Mouse (Mus musculus): ENCODE measurements at regions not wholly inside any gene's neighbourhood (a gene's known extent, or its start where the extent isn't known, plus 50 kb on each side); places are given as distances from the start of the nearest gene placed in this dataset.

- no peak for ATAC-seq (ENCODE audit: extremely low read depth, insufficient number of reproducible peaks, low FRiP score, poor library complexity, severe bottlenecking)
Observed at GRCm38 (mm10) chr7:74924156-74924555, 369.6 kb upstream of the Slco3a1 start.

DNA sequence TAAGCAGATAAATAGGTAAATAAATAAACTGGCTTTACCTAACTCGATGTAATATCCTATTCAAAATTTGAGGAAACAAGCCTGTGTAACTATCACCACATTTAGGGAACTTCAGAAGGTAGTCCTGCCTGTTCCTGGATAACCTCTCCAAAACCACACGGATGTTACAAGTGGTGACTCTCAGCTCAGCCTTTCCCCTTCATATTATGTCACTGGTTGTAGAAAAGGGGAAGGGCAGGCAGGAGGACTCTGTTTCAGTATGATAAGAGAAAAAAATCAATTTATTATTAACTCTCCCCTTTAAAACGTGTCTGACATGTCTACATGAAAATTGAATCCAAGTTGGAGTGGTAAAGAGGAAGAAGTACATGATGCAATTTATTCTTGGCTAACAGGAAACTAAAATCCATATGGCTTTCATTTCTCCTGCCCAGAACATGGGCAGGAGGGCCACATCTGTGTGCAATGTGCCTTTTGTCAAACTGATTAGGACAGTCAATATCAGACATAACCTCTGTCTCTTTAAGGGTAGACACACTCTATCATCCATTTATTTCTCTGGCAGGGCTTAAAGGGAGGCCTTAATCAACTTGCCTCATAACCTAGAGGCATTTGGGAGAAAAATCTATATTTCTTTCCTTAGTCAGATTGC is 353.9 kb upstream of the Slco3a1 start:
- no peak for ATAC-seq (ENCODE audit: extremely low read depth, insufficient number of reproducible peaks, low FRiP score, poor library complexity, severe bottlenecking)

DNA sequence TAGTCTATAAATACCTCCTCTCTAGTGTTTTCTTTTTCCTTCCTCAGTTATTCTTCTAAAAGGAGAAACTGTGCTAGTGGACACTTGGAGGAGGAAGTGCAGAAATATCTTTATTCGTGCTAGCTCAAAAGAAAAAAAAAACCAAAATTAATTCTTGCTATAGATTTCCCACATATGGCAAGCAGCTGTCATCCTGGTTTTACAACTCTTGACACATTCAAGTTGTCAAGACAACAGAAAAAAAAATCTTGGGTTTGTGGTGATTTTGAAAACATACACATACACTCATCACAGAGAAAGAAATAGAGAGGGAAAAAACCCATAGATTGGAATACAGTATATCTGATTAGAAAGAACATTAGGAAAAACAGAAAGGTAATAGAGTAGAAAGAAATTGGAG is 352.8 kb upstream of the Slco3a1 start:
- ATAC-seq (ENCODE audit: extremely low read depth, insufficient number of reproducible peaks, low FRiP score, poor library complexity, severe bottlenecking): no peak

DNA sequence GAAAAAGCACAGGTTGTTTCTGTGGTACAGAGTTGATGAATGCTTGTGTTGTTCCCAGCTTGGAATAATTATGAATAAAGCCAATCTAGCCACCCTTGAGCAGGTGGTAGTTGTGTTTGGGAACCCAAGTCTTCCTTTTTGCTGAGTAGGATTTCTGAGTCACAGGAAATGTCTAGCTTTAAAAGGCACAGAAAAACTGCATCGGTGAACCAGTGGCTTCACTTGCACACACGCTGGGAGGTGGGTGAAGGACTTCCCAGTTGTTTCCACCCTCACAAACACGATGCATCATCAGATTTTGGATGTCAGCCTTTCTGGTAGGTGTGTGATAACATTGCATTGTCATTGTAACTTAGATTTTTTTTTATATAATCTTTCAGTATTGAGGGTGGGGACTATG is 322.9 kb upstream of the Slco3a1 start:
- no peak for ATAC-seq (ENCODE audit: extremely low read depth, insufficient number of reproducible peaks, low FRiP score, poor library complexity, severe bottlenecking)

GRCm38 (mm10) chr7:74876667-74877066 is 322.1 kb upstream of the Slco3a1 start:
- no peak for ATAC-seq (ENCODE audit: extremely low read depth, insufficient number of reproducible peaks, low FRiP score, poor library complexity, severe bottlenecking)

DNA sequence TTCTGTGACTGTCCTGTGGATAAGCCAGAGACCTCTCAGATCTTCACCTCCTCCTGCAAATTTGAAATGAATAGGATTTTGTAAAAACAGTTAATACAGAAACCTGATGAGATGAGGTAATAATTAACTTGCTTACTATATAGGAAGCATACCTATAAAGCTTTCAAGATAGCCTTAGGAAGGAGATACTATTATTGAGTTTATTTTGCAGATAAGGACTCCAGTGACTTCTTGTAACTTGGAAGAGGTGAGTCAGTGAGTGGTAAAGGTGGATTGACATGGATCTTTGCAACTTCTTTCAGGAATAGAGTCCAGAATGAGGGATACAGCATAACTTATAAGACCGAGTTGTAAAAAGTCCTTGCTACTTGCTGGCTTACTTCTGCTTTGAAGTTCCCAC is 315.7 kb upstream of the Slco3a1 start:
- no peak for ATAC-seq (ENCODE audit: extremely low read depth, insufficient number of reproducible peaks, low FRiP score, poor library complexity, severe bottlenecking)

DNA sequence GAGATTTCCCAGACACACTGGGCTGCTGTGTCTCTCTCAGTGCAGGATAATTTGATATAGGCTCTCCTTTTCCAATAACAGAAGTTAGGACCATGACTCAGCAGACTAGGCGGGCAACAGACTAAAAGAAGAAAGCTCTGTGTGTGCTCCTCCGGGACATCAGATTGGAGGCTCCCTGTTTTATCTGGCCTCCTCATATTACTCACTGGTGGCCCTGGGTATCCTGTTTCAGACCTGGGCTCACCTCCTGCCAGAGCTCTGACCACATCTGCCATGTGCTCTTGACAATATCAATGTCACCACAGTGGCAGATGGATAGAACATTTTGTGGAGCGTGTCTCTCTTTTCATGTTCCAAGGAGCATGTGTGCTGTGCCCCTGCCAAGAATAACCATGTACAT is 308.1 kb upstream of the Slco3a1 start:
- ATAC-seq (ENCODE audit: extremely low read depth, insufficient number of reproducible peaks, low FRiP score, poor library complexity, severe bottlenecking): no peak

DNA sequence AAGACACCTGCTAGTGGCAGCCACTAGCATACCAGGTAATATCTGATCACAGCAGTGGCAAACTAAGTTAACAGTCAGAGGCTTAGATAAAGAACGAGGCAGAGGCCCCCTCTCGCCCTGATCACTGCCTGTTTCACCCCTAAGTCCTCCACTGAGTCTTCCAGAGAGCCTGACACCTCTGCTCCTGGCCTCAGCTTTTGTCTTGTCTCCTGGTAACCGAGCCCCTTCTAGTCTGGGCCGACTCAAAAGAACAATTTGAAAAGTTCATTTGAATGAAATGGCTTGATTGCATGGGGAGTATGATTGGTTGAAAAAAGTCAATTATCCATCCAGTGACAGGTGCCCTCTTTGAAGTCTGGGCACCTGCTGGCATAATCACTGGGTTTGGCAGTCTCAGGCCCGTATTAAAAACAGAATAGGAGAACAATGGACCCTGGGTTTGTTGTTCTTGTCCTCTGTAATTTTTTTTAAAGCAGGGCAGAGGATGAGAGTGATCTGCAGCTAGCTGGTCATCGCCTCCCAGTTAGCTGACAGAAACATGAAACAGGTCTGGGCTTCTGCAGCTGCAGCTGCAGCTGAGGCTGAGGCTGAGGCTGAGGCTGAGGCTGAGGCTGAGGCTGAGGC is 289.8 kb upstream of the Slco3a1 start:
- no peak for ATAC-seq (ENCODE audit: extremely low read depth, insufficient number of reproducible peaks, low FRiP score, poor library complexity, severe bottlenecking)

- ATAC-seq (ENCODE audit: extremely low read depth, insufficient number of reproducible peaks, low FRiP score, poor library complexity, severe bottlenecking): no peak
Observed at GRCm38 (mm10) chr7:74823286-74823685, 268.7 kb upstream of the Slco3a1 start.

GRCm38 (mm10) chr7:74793241-74793640 is 238.7 kb upstream of the Slco3a1 start:
- no peak for ATAC-seq (ENCODE audit: extremely low read depth, insufficient number of reproducible peaks, low FRiP score, poor library complexity, severe bottlenecking)

GRCm38 (mm10) chr7:74788696-74789095 is 234.1 kb upstream of the Slco3a1 start:
- no peak for ATAC-seq (ENCODE audit: extremely low read depth, insufficient number of reproducible peaks, low FRiP score, poor library complexity, severe bottlenecking)

GRCm38 (mm10) chr7:74771435-74772406 is 217.1 kb upstream of the Slco3a1 start:
- ATAC-seq (ENCODE audit: extremely low read depth, insufficient number of reproducible peaks, low FRiP score, poor library complexity, severe bottlenecking): no peak

- ATAC-seq (ENCODE audit: extremely low read depth, insufficient number of reproducible peaks, low FRiP score, poor library complexity, severe bottlenecking): no peak
Observed at GRCm38 (mm10) chr7:74766550-74766949, 212.0 kb upstream of the Slco3a1 start.

DNA sequence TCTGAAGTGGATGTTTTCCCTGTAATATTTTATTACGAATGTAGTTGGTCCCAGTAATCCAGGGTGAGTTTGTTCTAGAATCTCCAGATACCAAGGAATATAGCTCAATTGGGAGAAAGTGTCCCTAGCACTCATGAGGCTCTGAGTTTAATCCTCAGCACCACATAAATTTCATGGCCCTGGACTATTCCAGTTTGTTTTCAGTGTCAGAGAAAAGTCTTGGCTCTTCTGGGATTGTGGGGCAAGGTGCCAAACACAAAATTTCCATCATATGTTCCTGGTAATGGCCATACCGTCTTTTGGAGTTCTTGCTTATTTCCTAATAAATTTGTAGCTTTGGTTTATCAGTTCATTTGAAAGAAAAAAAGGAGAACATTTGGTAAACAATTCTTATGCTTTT is 202.9 kb upstream of the Slco3a1 start:
- ATAC-seq (ENCODE audit: extremely low read depth, insufficient number of reproducible peaks, low FRiP score, poor library complexity, severe bottlenecking): no peak

- no peak for ATAC-seq (ENCODE audit: extremely low read depth, insufficient number of reproducible peaks, low FRiP score, poor library complexity, severe bottlenecking)
Observed at GRCm38 (mm10) chr7:74747704-74748103, 193.1 kb upstream of the Slco3a1 start.

DNA sequence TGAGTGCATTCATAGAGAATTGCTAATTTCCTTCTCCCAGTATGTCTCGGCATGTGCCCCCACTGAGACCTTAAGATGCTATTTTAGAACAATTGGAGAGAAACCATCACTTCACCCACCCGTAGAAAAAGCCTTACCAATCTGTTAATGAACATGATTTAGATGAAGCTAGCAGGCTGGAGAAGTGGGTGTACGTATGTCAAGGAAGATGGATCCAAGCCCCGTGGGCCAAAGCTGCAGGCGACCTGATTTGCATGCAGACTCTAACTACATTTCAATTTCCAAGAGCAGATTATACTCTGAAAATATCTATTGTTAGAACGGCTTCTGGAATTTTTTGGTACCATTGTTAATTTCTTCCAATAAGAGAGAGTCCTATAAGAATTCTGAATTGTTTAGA is 180.4 kb upstream of the Slco3a1 start:
- no peak for ATAC-seq (ENCODE audit: extremely low read depth, insufficient number of reproducible peaks, low FRiP score, poor library complexity, severe bottlenecking)

GRCm38 (mm10) chr7:74726324-74726991 is 171.9 kb upstream of the Slco3a1 start:
- ATAC-seq (ENCODE audit: extremely low read depth, insufficient number of reproducible peaks, low FRiP score, poor library complexity, severe bottlenecking): no peak

- no peak for ATAC-seq (ENCODE audit: extremely low read depth, insufficient number of reproducible peaks, low FRiP score, poor library complexity, severe bottlenecking)
Observed at GRCm38 (mm10) chr7:74719321-74719720, 164.7 kb upstream of the Slco3a1 start.

GRCm38 (mm10) chr7:74709993-74710581 is 155.5 kb upstream of the Slco3a1 start:
- no peak for ATAC-seq (ENCODE audit: extremely low read depth, insufficient number of reproducible peaks, low FRiP score, poor library complexity, severe bottlenecking)
